Mouse (Mus musculus): ENCODE results near the gene March1. TPM values are rescaled to one million over a fixed set of nuclear protein-coding genes. Genes with fewer than 3 reads are reported as not detected.
A peak's percentile ranks its signal among the peaks of the same experiment; 100 is the strongest.

March1 gene
- polyA plus RNA-seq, 1 experiment from 2014 or later: 5.2 TPM

DNA sequence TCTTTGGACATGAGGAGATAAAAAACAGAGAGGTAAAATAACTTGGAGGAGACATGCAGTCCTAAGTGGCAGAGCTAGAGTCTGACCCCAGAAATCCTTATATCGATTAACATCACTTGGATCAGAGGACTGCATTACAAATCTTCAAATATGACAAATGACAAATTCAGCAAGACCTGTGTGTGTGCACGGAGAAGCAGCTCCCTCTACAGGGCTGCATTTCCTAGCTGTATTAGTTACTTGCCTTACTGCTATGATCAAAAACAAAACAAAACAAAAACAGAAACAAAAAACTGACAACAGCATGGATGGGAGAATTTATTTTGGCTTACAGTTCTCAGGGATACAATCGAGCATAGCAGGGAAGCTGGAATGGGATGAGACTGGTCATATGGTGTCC lies 827.7 kb downstream of the March1 start:
- 79% methylated on average over 3 of the region's 3 CpGs for WGBS
- Histone ChIP-seq H3K4me3 (no peak overlapping the region), H3K27ac (no peak overlapping the region), H3K27me3 (ENCODE audit: insufficient read depth, poor library complexity, severe bottlenecking) (no peaks in the 10 kb centered on the region), H3K4me1 (replicated peaks) (no peaks in the 10 kb centered on the region), H3K9me3 (no peaks in the 10 kb centered on the region), H3K36me3 (no peaks in the 10 kb centered on the region)
- DNase-seq (ENCODE audit: low spot score): no peak

DNA sequence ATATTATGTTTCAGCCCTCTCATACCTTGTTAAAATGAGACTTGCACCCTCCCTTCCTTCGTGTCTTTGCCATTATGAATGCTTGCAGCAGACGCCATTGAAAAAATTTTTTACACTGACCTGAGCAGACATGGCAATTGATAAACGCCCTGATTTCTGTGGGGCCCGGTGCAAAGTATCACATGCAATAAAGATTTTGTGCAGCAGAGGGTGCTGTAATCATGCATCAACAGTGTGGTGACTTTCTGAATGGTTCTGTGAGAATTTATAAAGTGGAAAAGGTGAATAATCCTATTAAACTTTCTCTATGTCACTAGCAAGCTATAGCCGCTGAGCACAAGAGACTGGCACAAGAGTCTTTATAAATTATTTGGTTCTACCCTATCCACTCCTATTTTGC lies 833.0 kb downstream of the March1 start:
- Histone ChIP-seq H3K36me3 (no peaks in the 10 kb centered on the region), H3K4me1 (replicated peaks) (no peaks in the 10 kb centered on the region), H3K27me3 (ENCODE audit: insufficient read depth, poor library complexity, severe bottlenecking) (no peaks in the 10 kb centered on the region), H3K27ac (no peak overlapping the region), H3K4me3 (no peak overlapping the region), H3K9me3 (no peaks in the 10 kb centered on the region)
- DNase-seq (ENCODE audit: low spot score): peak; percentile 14
- WGBS: 32% methylated on average over 5 of the region's 5 CpGs

DNA sequence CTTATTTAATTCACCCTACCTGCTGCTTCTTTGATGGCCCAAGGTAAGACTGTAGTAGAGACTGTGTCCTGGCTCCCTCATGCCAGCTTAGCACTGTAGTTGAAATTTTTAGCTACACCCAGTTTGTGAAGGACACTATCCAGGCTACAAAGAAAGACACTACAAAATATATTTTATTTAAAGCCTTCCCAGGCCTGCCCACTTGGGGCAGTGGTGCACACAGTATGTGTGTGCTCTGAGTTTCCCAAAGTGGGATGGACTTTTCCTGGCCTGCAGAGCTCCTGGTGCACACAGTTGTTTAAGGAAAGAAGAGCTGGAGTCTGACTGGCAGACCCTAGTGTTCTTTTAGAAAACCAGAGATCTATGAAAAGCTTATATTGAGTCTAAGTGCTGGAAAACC lies 839.4 kb downstream of the March1 start:
- Histone ChIP-seq H3K27me3 (ENCODE audit: insufficient read depth, poor library complexity, severe bottlenecking) (no peaks in the 10 kb centered on the region), H3K4me1 (replicated peaks) (no peaks in the 10 kb centered on the region), H3K27ac (no peak overlapping the region), H3K4me3 (no peak overlapping the region), H3K36me3 (no peaks in the 10 kb centered on the region), H3K9me3 (no peaks in the 10 kb centered on the region)
- DNase-seq (ENCODE audit: low spot score): no peak

DNA sequence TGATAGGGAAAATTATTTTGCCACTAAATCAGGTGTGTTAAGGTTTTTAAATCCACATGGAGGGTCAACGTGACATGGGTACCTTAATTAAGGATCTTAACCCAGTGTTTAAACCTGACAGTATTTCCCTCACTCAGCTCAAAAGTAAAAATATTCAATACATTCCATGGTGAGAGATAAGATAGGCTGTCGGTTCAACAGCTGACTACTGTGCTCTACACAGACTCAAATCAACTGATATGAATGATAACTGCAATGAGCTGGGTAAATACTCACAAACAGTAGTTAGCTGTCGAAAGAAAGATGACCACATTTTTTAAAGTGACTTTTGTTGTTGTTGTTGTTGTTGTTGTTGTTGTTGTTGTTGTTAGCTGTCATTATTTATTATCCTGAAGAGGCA lies 852.1 kb downstream of the March1 start:
- H3K36me3 ChIP-seq: no peaks in the 10 kb centered on the region
- H3K4me1 ChIP-seq (replicated peaks): no peaks in the 10 kb centered on the region
- no peaks in the 10 kb centered on the region for H3K9me3 ChIP-seq
- no peak overlapping the region for H3K27ac ChIP-seq
- DNase-seq (ENCODE audit: low spot score): no peak
- no peak overlapping the region for H3K4me3 ChIP-seq
- WGBS: 89% methylated on average over 3 of the region's 3 CpGs
- no peaks in the 10 kb centered on the region for H3K27me3 ChIP-seq (ENCODE audit: insufficient read depth, poor library complexity, severe bottlenecking)

DNA sequence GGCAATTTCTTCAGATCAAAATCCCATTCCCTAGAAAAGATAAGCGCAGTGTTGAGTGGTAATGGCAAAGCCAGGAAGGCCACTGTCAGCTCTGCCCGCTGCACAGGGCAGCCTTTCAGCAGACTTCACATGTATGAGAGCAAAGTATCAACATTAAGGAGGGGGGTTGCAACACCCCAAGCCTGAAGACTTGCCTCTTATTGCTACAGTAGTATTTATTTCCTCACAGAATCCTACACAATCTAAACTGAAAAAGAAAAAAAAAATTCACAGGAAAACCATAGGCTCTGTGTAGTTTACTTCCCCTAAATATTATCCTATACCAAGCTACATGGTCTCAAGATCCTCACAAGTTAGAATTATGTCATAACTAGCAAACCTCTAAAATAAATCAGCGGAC lies 859.2 kb downstream of the March1 start:
- WGBS: 94% methylated on average over 3 of the region's 3 CpGs
- peaks cover 67% of the 10 kb centered on the region for H3K36me3 ChIP-seq
- H3K4me1 ChIP-seq (replicated peaks): no peaks in the 10 kb centered on the region
- DNase-seq (ENCODE audit: low spot score): no peak
- no peak overlapping the region for H3K27ac ChIP-seq
- H3K27me3 ChIP-seq (ENCODE audit: insufficient read depth, poor library complexity, severe bottlenecking): no peaks in the 10 kb centered on the region
- no peak overlapping the region for H3K4me3 ChIP-seq
- no peaks in the 10 kb centered on the region for H3K9me3 ChIP-seq

DNA sequence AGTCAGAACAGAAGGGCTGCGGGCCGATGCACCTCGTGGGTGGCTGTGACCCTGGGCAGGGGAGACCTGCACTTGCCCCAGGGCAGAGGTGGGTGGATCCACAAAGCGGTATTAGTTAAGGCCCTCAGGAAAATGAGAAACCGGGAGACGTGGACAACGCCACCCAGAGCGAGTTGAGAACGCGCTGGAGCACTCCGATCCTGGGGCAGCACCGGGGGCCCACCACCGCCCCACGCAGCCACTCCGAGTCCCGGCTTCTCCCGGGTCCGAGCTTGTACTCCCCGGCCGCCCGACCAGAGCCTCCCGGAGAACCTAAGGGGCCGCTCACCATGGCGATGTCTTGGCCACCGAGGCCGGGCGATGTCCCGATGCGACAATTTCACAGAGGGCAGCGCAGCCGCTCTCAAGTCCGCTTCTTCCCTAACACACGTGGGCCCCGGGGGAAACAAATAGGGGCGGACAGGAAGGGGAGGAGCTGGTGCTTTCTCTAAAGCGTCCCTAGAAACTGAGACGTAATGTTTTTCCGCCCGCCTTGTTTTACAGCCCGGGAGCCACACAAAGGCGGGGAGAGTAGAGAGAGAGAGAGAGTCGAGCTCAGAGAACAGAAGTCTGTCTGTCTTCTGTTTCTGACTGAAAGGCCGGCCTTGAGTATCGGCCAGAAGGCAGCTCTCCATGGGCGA lies 868.5 kb downstream of the March1 start, which contains the start of gene Tma16:
Gene Tma16 (minus strand): TSS at position 447 of the 680 bp plus-strand sequence.
- Histone ChIP-seq H3K36me3 (peaks cover 27% of the 10 kb centered on the region), H3K9me3 (no peaks in the 10 kb centered on the region), H3K4me3 (peak within 1 kb of the TSS; percentile 91), H3K27ac (peak within 1 kb of the TSS; percentile 88), H3K27me3 (ENCODE audit: insufficient read depth, poor library complexity, severe bottlenecking) (no peaks in the 10 kb centered on the region), H3K4me1 (replicated peaks) (peaks cover 8% of the 10 kb centered on the region)
- WGBS: under 1% methylated on average over 45 of the region's 45 CpGs
- DNase-seq (ENCODE audit: low spot score): peak; percentile 89

DNA sequence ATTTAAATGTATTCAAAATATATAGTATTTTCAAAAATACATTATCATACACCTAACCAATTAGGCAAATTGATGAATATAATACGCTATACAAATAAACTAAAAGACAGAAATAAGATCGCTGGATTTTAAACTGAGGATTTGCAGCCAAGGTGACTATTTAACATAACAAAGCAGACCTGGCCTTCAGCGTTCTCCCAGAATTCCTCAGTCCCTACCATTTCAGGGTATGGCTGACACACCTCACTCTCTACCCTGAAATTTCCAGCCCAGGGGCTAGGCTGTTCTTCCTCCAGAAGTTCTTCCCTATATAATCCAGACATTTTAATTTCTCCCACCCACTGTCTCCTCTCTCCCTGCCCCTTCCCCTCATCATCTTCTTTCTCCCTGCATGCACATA lies 870.9 kb downstream of the March1 start:
- no peak overlapping the region for H3K4me3 ChIP-seq
- no peak for DNase-seq (ENCODE audit: low spot score)
- no peaks in the 10 kb centered on the region for H3K9me3 ChIP-seq
- H3K36me3 ChIP-seq: peaks cover 3% of the 10 kb centered on the region; the same call in 1 of the 2 replicates
- H3K4me1 ChIP-seq (replicated peaks): peaks cover 8% of the 10 kb centered on the region
- no peaks in the 10 kb centered on the region for H3K27me3 ChIP-seq (ENCODE audit: insufficient read depth, poor library complexity, severe bottlenecking)
- no peak overlapping the region for H3K27ac ChIP-seq
- 54% methylated on average over 3 of the region's 3 CpGs for WGBS

DNA sequence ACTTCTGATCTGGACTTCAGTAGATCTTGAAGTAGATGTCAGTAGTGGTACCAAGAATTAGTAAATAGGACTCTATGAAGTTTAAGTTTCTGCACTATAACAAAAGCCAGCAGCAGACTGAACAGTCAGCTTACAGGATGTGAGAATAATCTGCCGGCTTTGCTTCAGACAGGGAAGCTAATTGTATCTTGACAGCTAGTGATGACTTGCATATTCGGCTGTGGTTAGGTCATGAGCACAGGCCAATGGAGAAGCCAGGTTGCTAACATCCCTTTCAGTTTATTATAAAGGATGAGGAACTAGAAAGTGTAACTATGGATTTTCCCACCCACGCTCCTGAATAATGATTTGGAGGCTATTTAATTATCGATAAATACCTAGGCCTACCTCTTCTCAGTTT lies 872.9 kb downstream of the March1 start:
- Histone ChIP-seq H3K36me3 (no peaks in the 10 kb centered on the region), H3K27me3 (ENCODE audit: insufficient read depth, poor library complexity, severe bottlenecking) (no peaks in the 10 kb centered on the region), H3K27ac (no peak overlapping the region), H3K4me3 (no peak overlapping the region), H3K4me1 (replicated peaks) (peaks cover under 1% of the 10 kb centered on the region), H3K9me3 (no peaks in the 10 kb centered on the region)
- 86% methylated on average over 4 of the region's 4 CpGs for WGBS
- DNase-seq (ENCODE audit: low spot score): no peak

DNA sequence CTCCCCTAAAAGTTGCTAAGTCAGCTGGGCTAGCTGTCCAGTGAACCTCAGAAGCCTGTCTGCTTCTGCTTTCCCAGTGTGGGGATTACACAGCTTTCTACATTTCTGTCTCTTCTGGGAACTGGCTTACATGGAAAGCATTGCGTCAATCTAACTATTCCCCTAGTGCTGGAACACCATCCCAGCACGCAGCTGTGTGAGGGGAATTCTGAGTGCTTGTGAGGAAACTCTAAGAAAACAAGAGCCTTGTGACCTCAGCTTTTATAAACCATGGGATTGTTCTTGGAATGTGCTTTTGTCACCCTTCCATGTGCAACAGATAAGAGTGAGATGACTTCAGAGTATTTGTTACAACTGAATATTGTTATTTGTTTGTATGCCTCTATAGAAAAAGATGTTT lies 876.8 kb downstream of the March1 start:
- WGBS: 80% methylated on average over 2 of the region's 2 CpGs
- Histone ChIP-seq H3K9me3 (no peaks in the 10 kb centered on the region), H3K4me1 (replicated peaks) (no peaks in the 10 kb centered on the region), H3K27ac (no peak overlapping the region), H3K4me3 (no peak overlapping the region), H3K27me3 (ENCODE audit: insufficient read depth, poor library complexity, severe bottlenecking) (no peaks in the 10 kb centered on the region), H3K36me3 (no peaks in the 10 kb centered on the region)
- no peak for DNase-seq (ENCODE audit: low spot score)

DNA sequence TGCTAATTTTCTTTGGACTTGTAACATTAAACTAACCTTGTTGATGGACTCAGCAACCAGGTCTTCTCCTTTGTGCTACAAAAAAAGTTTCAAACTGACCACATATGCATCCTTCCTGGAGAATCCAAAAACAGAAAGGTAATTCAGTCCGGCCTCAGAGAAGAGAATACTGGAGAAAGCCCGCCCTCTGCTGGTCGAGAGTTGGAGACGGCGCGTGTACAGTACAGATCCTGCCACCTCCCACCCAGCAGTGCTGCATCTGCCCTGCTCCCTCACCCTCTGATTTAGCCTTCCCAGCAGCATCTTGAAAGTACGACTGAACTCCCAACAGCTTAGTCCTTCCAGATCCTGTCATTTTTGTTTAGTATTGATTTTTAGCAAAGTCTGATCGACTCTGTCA lies 878.0 kb downstream of the March1 start:
- H3K4me3 ChIP-seq: no peak overlapping the region
- no peaks in the 10 kb centered on the region for H3K4me1 ChIP-seq (replicated peaks)
- H3K27ac ChIP-seq: no peak overlapping the region
- peak; percentile 63 for DNase-seq (ENCODE audit: low spot score)
- H3K36me3 ChIP-seq: no peaks in the 10 kb centered on the region
- H3K27me3 ChIP-seq (ENCODE audit: insufficient read depth, poor library complexity, severe bottlenecking): no peaks in the 10 kb centered on the region
- WGBS: 8% methylated on average over 8 of the region's 8 CpGs
- H3K9me3 ChIP-seq: no peaks in the 10 kb centered on the region

DNA sequence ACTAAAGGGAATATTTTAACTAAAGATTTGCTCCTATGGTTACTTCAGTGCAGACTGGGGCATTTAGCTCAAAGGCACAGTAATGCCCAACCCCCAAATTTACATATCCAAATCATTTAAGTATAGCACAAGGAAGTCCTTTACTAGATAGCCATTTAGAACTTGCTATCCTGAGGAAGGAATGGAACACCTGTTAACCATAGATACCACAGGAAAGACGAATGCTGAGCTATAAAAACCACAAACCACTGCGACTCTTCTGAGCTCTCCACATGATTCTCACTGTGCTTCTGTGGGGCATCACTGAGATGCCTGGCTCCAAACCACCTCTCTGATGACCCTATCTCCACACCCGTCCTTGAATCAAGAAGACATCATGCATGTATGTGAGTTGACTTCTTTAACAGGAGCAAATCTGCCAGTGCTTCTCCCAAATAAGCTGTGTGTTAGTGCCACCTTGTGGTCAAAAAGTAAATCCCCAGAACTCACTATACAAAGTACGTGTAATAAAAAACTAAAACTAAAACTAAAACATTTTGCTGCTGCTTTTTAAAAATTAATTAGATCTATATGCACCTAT lies 879.4 kb downstream of the March1 start:
- Histone ChIP-seq H3K4me1 (replicated peaks) (no peaks in the 10 kb centered on the region), H3K4me3 (no peak overlapping the region), H3K27ac (no peak overlapping the region), H3K9me3 (no peaks in the 10 kb centered on the region), H3K36me3 (no peaks in the 10 kb centered on the region), H3K27me3 (ENCODE audit: insufficient read depth, poor library complexity, severe bottlenecking) (no peaks in the 10 kb centered on the region)
- 38% methylated on average over 4 of the region's 4 CpGs for WGBS
- DNase-seq (ENCODE audit: low spot score): peak; percentile 12

DNA sequence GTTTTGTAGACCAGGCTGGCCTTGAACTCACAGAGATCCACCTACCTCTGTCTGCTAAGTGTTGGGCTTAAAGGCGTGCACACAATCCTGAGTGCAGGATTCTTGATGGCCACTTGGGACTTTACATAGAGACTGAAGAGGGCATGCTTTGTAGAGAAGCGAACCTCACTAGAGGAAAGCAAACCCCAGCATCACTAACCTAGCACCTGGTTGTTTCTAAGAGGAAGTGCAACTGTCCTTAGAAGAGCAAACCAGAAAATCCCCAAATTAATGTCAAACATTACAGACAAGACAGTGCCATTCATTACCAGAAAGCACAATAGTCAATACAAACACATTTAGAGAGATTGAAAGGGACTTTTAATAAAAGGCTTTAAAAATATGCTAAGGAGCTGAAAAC lies 885.7 kb downstream of the March1 start:
- no peak overlapping the region for H3K4me3 ChIP-seq
- no peaks in the 10 kb centered on the region for H3K9me3 ChIP-seq
- H3K27ac ChIP-seq: no peak overlapping the region
- DNase-seq (ENCODE audit: low spot score): no peak
- H3K4me1 ChIP-seq (replicated peaks): no peaks in the 10 kb centered on the region
- no peaks in the 10 kb centered on the region for H3K27me3 ChIP-seq (ENCODE audit: insufficient read depth, poor library complexity, severe bottlenecking)
- H3K36me3 ChIP-seq: no peaks in the 10 kb centered on the region
- WGBS: 78% methylated on average over 2 of the region's 2 CpGs

DNA sequence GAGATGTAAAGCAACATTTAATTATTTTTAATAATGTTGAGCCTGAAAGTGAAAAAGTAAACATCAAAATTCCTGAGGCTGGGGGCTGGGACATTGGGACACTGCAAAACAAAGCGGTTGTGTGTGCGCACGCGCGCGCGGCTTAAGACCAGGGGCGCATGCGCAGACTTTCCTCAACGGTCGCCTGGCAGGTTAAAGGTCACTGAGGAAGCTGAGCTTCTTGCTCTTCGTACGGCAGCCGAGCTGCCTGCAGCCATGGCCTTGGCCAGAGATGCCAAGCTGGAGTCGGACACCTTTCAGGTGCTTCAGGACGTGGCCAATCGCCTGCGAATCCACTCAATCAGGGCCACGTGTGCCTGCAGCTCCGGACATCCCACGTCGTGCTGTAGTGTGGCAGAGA lies 893.8 kb downstream of the March1 start, which contains the start of gene Tktl2:
Gene Tktl2 (plus strand): TSS at position 220 of the 400 bp plus-strand sequence.
- H3K36me3 ChIP-seq: no peaks in the 10 kb centered on the region
- WGBS: 93% methylated on average over 22 of the region's 22 CpGs
- H3K4me3 ChIP-seq: no peak within 1 kb of the TSS
- no peaks in the 10 kb centered on the region for H3K4me1 ChIP-seq (replicated peaks)
- H3K27ac ChIP-seq: no peak within 1 kb of the TSS
- no peaks in the 10 kb centered on the region for H3K27me3 ChIP-seq (ENCODE audit: insufficient read depth, poor library complexity, severe bottlenecking)
- no peak for DNase-seq (ENCODE audit: low spot score)
- no peaks in the 10 kb centered on the region for H3K9me3 ChIP-seq

Data from hindbrain, embryonic 10.5 days (tissue).